Mouse (Mus musculus) layer of hippocampus, adult 2 months (tissue): Measurements from ENCODE around the gene 6330409D20Rik. TPM values are rescaled to one million over a fixed set of nuclear protein-coding genes. Genes with fewer than 3 reads are reported as not detected.
A peak's percentile ranks its signal among the peaks of the same experiment; 100 is the strongest.

Experiments used
- DNase-seq, 2 experiments: peaks; one replicate each; pipeline ENCODE4 v3.0.0; 2022; ENCODE audit warnings: low spot score in 2 of 2
- H3K27ac ChIP-seq: fragments of 200-600 bp; 2 replicates; pipeline ENCODE4 v1.8.1; 2022
- H3K4me3 ChIP-seq: fragments of 200-600 bp; 2 replicates; pipeline ENCODE4 v1.8.1; 2022; ENCODE audit warnings: mild to moderate bottlenecking
- CTCF ChIP-seq: fragments of 200-600 bp; conservative IDR thresholded peaks from 2 replicates; pipeline ENCODE4 v1.8.1; 2022; ENCODE audit warnings: antibody characterized with exemption, mild to moderate bottlenecking, moderate library complexity
- total RNA-seq, 2 experiments: library from RNA; stranded (reverse); gene quantifications; 2 replicates each; pipeline ENCODE4 v1.2.3; 2021

6330409D20Rik gene
- total RNA-seq, 2 experiments from 2014 or later: 1.4 to 2.9 TPM

DNA sequence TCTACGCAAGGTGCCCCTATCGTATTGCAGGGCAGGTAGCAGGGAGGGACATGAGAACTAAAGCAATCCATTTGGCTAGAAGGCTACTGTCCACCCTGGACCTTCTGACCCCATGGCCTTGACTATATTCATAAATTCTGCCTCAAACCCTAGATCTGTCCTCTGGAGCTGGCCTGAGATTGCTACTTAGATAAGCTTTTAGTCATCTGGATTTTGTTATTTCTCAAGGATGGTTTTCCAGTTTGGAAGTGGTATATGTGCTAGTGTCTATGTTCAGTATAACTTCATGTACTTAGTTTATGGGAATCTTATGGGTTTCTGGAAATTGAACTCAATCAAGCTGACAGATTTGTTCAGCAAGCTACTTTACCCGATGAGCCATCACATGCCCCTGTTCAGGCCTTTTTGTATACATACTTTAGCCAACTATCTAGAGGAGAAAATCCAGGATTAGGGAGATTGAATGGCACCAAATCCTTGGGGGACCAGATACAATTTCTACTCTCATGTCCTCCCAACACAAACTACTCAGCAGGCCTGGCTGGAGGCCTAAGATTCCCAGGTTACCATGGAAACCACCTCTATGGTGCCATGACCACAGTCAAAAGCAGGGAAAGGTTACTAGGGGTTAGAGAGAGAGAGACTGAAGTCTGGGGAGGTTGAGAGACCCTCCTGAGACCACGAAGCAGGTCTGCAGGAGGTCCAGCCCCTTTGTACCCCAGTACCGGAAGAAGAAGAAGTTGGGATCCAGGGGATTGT, 28.7 kb upstream of the 6330409D20Rik start:
- no peak overlapping the region for H3K4me3 ChIP-seq
- H3K27ac ChIP-seq: no peak overlapping the region
- no peak for DNase-seq
- TF ChIP-seq CTCF: no peak

DNA sequence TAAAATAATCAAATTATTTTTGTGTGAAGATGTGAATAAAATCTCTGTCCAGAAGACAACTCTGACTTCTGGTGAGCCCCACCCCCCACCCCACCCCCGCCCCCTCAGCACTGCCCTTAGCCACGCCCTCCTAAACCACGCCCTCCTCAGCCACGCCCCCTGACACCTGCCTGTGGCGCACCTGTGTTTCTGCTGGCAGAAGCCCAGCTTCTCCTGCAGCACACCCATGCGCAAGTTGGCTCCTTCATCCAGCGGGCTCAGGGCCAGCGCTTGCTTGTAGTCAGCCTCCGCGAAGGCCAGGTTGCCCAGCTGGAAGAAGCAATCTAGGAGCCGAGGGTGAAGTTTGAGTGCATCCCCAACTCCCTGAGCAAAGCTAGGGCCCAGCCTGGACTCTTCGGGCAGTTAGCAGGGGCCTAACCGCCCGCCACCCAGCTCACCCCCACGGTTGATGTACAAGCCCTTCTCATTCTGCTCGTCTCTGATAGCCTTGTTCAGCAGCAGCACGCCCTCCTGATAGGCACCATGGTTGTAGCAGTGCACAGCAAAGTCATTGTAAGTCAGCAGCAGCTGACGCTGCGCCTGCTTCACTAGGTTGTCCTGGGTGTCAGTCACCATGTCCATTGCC, 28.0 kb upstream of the 6330409D20Rik start:
- Histone ChIP-seq H3K4me3 (no peak overlapping the region), H3K27ac (no peak overlapping the region)
- TF ChIP-seq CTCF: no peak
- no peak for DNase-seq

DNA sequence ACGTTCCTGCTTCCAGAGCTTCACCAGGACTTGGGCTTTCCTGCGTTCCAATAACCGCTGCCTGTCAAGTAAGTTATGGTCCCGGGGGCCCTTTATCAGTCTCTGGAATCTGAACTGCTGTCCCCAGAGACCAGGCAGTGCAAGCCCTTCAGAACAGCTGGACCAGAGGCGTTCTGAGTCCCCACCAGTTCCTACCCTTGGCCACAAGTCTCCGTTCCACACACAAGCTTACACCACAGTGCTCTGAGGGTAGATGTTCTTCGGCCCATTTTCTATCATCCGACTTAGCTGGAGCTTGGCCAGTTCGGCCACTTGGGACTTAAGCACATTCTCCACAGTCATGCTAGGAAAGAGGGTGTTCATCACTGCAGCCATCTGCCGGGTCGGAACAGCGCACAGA, 26.4 kb upstream of the 6330409D20Rik start:
- Histone ChIP-seq H3K4me3 (no peak overlapping the region), H3K27ac (no peak overlapping the region)
- no peak for TF ChIP-seq CTCF
- DNase-seq: no peak

GRCm38 (mm10) chr2:32763353-32763752, 22.5 kb upstream of the 6330409D20Rik start:
- Histone ChIP-seq H3K27ac (no peak overlapping the region), H3K4me3 (no peak overlapping the region)
- DNase-seq: no peak
- peak; percentile 61 for TF ChIP-seq CTCF

DNA sequence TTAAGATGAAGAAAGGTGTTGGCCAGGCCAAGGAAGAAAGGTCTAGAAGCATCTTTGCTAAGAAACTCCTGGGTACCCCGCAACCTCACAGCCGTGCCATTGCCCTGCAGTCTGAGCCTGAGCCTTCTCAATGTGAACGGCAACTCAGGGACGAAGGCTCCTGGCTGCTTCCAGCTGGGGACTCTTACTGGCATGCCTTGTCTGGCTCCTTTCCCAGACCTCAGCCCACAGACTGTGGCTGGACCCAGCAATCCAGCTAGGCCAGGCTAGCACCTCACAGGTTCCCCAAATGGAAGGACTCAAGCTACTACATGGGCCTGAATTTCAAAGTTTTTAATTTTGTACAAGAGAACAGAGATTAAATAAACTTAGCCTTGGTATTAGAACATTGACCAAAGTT, 21.0 kb upstream of the 6330409D20Rik start:
- Histone ChIP-seq H3K27ac (no peak overlapping the region), H3K4me3 (no peak overlapping the region)
- no peak for DNase-seq
- TF ChIP-seq CTCF: no peak

GRCm38 (mm10) chr2:32761361-32761760, 20.5 kb upstream of the 6330409D20Rik start:
- DNase-seq: no peak
- no peak overlapping the region for H3K27ac ChIP-seq

GRCm38 (mm10) chr2:32759001-32759400, 18.2 kb upstream of the 6330409D20Rik start:
- Histone ChIP-seq H3K4me3 (peak overlapping the region; percentile 1; the same call in 1 of the 2 replicates), H3K27ac (peak overlapping the region; percentile 46; the same call in 1 of the 2 replicates)
- DNase-seq: no peak
- TF ChIP-seq CTCF: no peak

More at GRCm38 (mm10) chr2:32761361-32761760, 20.5 kb upstream of the 6330409D20Rik start:
- TF ChIP-seq CTCF: no peak
- no peak overlapping the region for H3K4me3 ChIP-seq

DNA sequence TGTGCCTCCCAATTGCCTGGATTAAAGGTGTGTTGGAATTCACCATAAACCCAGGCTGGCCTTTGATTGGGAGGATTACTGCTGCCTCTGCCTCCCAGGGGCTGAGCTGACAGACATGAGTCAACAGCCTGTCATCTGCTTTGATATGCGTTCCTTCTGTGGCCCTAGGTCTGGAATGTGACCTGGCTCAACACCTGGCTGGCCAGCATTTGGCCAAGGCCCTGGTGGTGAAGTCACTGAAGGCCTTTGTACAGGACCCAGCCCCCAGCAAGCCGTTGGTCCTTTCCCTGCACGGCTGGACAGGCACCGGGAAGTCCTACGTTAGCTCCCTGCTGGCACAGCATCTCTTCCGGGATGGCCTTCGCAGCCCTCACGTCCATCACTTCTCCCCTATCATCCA, 17.7 kb upstream of the 6330409D20Rik start:
- DNase-seq: no peak
- H3K27ac ChIP-seq: peak overlapping the region; percentile 46; the same call in 1 of the 2 replicates
- H3K4me3 ChIP-seq: peak overlapping the region; percentile 1; the same call in 1 of the 2 replicates
- no peak for TF ChIP-seq CTCF

- Histone ChIP-seq H3K27ac (peak within 1 kb of the TSS; percentile 96), H3K4me3 (peak within 1 kb of the TSS; percentile 72)
- DNase-seq: peak; percentile 97 to 98
- TF ChIP-seq CTCF: peak; percentile 88
Measured at GRCm38 (mm10) chr2:32757056-32757845, 16.4 kb upstream of the 6330409D20Rik start, which contains the start of gene Tor2a. TSS of gene Tor2a (plus strand) at chr2:32757234.

GRCm38 (mm10) chr2:32756674-32757055, 15.8 kb upstream of the 6330409D20Rik start:
- no peak overlapping the region for H3K27ac ChIP-seq
- H3K4me3 ChIP-seq: no peak overlapping the region; the same call in 1 of the 2 replicates
- no peak for DNase-seq
- TF ChIP-seq CTCF: no peak

- H3K27ac ChIP-seq: no peak overlapping the region
- TF ChIP-seq CTCF: no peak
- no peak overlapping the region for H3K4me3 ChIP-seq
- no peak for DNase-seq
Measured at GRCm38 (mm10) chr2:32752181-32752580, 11.4 kb upstream of the 6330409D20Rik start.

DNA sequence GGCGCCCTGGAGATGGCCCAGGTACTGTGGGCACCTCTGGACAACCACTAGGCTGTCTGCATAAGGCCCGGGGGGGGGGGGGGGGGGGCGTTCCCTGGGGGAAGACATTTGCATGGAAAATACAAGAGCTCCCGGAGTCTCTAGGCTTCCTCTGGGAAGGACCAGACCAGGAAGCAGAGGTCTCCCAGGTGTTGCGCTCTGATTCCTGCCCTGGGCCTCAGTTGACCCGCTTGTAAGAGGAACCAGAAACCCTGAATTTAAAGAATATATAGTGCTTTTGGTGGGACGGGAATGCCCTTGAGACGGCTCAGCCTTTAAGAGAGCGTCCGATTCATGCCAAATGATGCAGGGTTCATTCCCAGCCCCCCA, 10.8 kb upstream of the 6330409D20Rik start:
- DNase-seq: no peak
- no peak for TF ChIP-seq CTCF
- no peak overlapping the region for H3K4me3 ChIP-seq

More for the DNA sequence above, 10.8 kb upstream of the 6330409D20Rik start:
- no peak overlapping the region for H3K27ac ChIP-seq
